Mouse (Mus musculus): ENCODE measurements around the gene Paxip1. TPM values are rescaled to one million over a fixed set of nuclear protein-coding genes. Genes with fewer than 3 reads are reported as not detected.

Paxip1 gene
- 10 to 100 TPM; 45.6 to 46.1 TPM for total RNA-seq (2023)

GRCm38 (mm10) chr5:27791303-27792172 lies at the start of gene Paxip1:
TSS of gene Paxip1 (minus strand) at chr5:27791691.

Other genes with a start within 250 kb of the Paxip1 start
- gene Htr5a, start 50.5 kb upstream of the Paxip1 start, total RNA-seq (2023), result not detected

Measured in B cell, adult 67 days (primary cell).